Mouse (Mus musculus) liver, postnatal 0 days (tissue): ENCODE measurements at regions not wholly inside any gene's neighbourhood (a gene's known extent, or its start where the extent isn't known, plus 50 kb on each side); places are given as distances from the start of the nearest gene placed in this dataset.

Source experiments
- ATAC-seq: fragments of 200-750 bp; cut with Nextera tagmentation; 2 replicates; pipeline ENCODE4 v1.8.0; 2017; ENCODE audit warnings: mild to moderate bottlenecking, moderate library complexity
- DNase-seq: peaks from one replicate; pipeline ENCODE4 v3.0.0-alpha.2; 2016
- H3K27ac ChIP-seq: fragments of 300-500 bp; sonication (generic); 2 replicates; pipeline ENCODE4 v1.5.1; 2014; ENCODE audit warnings: antibody characterized with exemption, moderate library complexity, mild to moderate bottlenecking, low read depth
- H3K27me3 ChIP-seq: fragments of 300-500 bp; sonication (generic); 2 replicates; pipeline ENCODE4 v1.6.1; 2014; ENCODE audit warnings: low read length, control low read depth, mixed read lengths; ENCODE audit not compliant: insufficient read depth
- H3K36me3 ChIP-seq: fragments of 300-500 bp; sonication (generic); replicated peaks from 2 replicates; pipeline ENCODE4 v1.6.1; 2014; ENCODE audit warnings: mild to moderate bottlenecking, control low read depth, low read length, moderate library complexity, mixed read lengths; ENCODE audit not compliant: insufficient read depth
- H3K4me1 ChIP-seq: fragments of 300-500 bp; sonication (generic); 2 replicates; pipeline ENCODE4 v1.6.1; 2014; ENCODE audit warnings: antibody characterized with exemption, mild to moderate bottlenecking, control low read depth; ENCODE audit not compliant: insufficient read depth
- H3K4me2 ChIP-seq: fragments of 300-500 bp; sonication (generic); 2 replicates; pipeline ENCODE4 v1.6.1; 2014; ENCODE audit warnings: low read depth, mild to moderate bottlenecking, low read length, moderate library complexity, mixed read lengths
- H3K4me3 ChIP-seq: fragments of 300-500 bp; sonication (generic); 2 replicates; pipeline ENCODE4 v1.5.1; 2014; ENCODE audit warnings: low read depth, low read length
- H3K9ac ChIP-seq: fragments of 300-500 bp; sonication (generic); replicated peaks from 2 replicates; pipeline ENCODE4 v1.6.1; 2014; ENCODE audit warnings: mild to moderate bottlenecking, moderate library complexity
- H3K9me3 ChIP-seq: fragments of 300-500 bp; sonication (generic); 2 replicates; pipeline ENCODE4 v1.6.1; 2016; ENCODE audit warnings: mild to moderate bottlenecking, control low read depth, low read length, mixed read lengths
- CTCF ChIP-seq: sonication (generic); IDR thresholded peaks from 2 replicates; pipeline ENCODE4 v1.5.1; 2016; ENCODE audit warnings: antibody characterized with exemption, low read depth
- EP300 ChIP-seq: IDR thresholded peaks from 2 replicates; pipeline ENCODE4 v1.6.1; 2016; ENCODE audit warnings: antibody characterized with exemption, low read depth, mild to moderate bottlenecking
- WGBS: fragments of 180-500 bp; shearing (Covaris S2); extraction: QIAGEN DNeasy Blood & Tissue Kit; methylation state at CpG from one replicate; pipeline ENCODE4 v1.1.7; 2014; ENCODE audit not compliant: insufficient replicate concordance; 5-methylcytosine and 5-hydroxymethylcytosine counted together

DNA sequence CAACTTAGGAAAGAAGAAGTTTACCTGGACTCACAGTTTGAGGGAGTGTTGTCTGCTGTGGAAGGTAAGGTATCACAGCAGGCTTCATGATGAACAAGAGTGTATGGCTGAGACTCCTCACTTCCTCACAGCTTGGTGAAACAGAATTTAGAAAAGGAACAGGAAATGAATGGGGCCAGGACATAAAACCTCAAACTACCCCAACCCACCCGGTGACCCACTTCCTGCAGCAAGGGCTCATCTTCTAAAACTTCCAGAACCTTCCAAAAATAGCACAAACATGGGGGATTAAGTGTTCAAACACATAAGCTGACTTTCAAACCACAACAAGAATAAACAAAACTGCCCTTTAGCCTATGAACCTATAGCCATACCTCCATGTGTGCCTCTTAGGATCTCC lies 229.9 kb downstream of the Pik3r1 start:
- Histone ChIP-seq H3K9ac (no peak overlapping the region), H3K4me1 (peaks cover 32% of the 10 kb centered on the region), H3K27ac (no peak overlapping the region), H3K4me3 (no peak overlapping the region), H3K9me3 (no peaks in the 10 kb centered on the region), H3K27me3 (no peaks in the 10 kb centered on the region), H3K4me2 (no peak overlapping the region), H3K36me3 (no peaks in the 10 kb centered on the region)
- ATAC-seq (no peak), DNase-seq (no peak)
- TF ChIP-seq EP300 (no peak), CTCF (no peak)
- WGBS: 26% methylated on average over 1 of the region's 1 CpGs

DNA sequence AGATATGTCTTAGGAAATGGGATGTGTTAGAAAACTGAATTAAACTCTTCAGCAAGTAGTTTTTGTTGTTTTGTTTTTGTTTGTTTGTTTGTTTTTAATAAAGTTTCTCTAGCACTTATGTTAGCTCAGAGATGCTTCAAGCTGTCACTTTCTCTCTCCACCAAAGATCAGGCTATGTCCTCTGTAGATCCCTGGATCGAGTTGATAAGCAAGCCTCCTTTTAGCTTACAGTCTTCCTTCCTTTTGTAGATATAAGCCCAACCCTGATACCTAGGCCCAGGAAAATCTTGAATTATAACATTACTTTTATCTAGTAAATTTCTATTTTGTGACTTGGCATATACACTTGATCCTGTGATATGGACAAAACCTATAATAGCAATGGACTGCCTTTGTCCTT lies 232.0 kb downstream of the Pik3r1 start:
- Histone ChIP-seq H3K27ac (no peak overlapping the region), H3K9me3 (no peaks in the 10 kb centered on the region), H3K4me3 (no peak overlapping the region), H3K9ac (no peak overlapping the region), H3K36me3 (no peaks in the 10 kb centered on the region), H3K4me1 (peaks cover 25% of the 10 kb centered on the region), H3K4me2 (no peak overlapping the region), H3K27me3 (no peaks in the 10 kb centered on the region)
- 59% methylated on average over 1 of the region's 1 CpGs for WGBS
- TF ChIP-seq CTCF: no peak
- DNase-seq: no peak
- no peak for ATAC-seq

DNA sequence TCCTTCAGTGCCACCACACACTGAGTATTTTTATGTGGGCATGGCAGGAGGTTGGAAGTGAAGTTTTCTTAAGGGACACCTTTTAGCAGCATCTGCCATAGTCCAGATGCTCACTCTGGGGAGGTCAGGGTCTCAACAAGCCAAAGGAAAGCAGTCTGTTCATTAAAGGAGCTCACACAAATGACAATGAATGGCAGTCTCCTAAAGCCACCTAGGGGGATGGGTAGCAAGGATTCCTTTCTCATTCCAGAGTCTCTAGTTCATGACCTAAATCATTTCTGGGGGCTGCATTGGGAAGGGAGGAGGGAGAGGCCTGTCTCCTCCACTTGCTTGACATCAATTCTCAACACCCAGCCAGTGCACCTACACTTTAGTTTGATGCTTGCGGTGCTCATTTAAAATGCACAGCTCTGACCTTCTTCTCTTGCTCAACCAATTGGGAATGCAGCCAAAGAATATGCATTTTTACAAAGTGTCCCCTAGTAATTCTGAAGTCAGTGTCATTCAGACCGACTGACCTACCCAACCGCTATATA lies 232.6 kb downstream of the Pik3r1 start:
- H3K4me1 ChIP-seq: peaks cover 18% of the 10 kb centered on the region
- no peaks in the 10 kb centered on the region for H3K9me3 ChIP-seq
- H3K27me3 ChIP-seq: no peaks in the 10 kb centered on the region
- no peak overlapping the region for H3K4me3 ChIP-seq
- H3K9ac ChIP-seq: no peak overlapping the region
- WGBS: 83% methylated on average over 3 of the region's 3 CpGs
- no peak for ATAC-seq
- H3K4me2 ChIP-seq: no peak overlapping the region
- H3K36me3 ChIP-seq: no peaks in the 10 kb centered on the region
- TF ChIP-seq EP300 (no peak), CTCF (no peak)
- DNase-seq: no peak
- no peak overlapping the region for H3K27ac ChIP-seq

GRCm38 (mm10) chr13:101534490-101534889 lies 233.5 kb downstream of the Pik3r1 start:
- Histone ChIP-seq H3K36me3 (no peaks in the 10 kb centered on the region), H3K9me3 (no peaks in the 10 kb centered on the region), H3K4me2 (no peak overlapping the region), H3K27ac (no peak overlapping the region), H3K9ac (no peak overlapping the region), H3K27me3 (no peaks in the 10 kb centered on the region), H3K4me1 (peaks cover 11% of the 10 kb centered on the region), H3K4me3 (no peak overlapping the region)
- WGBS: 82% methylated on average over 6 of the region's 6 CpGs
- ATAC-seq (no peak), DNase-seq (no peak)
- TF ChIP-seq CTCF (no peak), EP300 (no peak)

- no peaks in the 10 kb centered on the region for H3K36me3 ChIP-seq
- no peak overlapping the region for H3K27ac ChIP-seq
- WGBS: 73% methylated on average over 4 of the region's 4 CpGs
- no peak for ATAC-seq
- H3K27me3 ChIP-seq: no peaks in the 10 kb centered on the region
- DNase-seq: no peak
- H3K9ac ChIP-seq: no peak overlapping the region
- TF ChIP-seq EP300 (no peak), CTCF (no peak)
- no peak overlapping the region for H3K4me2 ChIP-seq
- no peaks in the 10 kb centered on the region for H3K4me1 ChIP-seq
- no peaks in the 10 kb centered on the region for H3K9me3 ChIP-seq
- H3K4me3 ChIP-seq: no peak overlapping the region
These were observed 235.1 kb downstream of the Pik3r1 start for GRCm38 (mm10) chr13:101532913-101533312.

- no peak for ATAC-seq
- H3K4me3 ChIP-seq: no peak overlapping the region
- no peaks in the 10 kb centered on the region for H3K27me3 ChIP-seq
- no peaks in the 10 kb centered on the region for H3K4me1 ChIP-seq
- no peaks in the 10 kb centered on the region for H3K9me3 ChIP-seq
- no peak overlapping the region for H3K27ac ChIP-seq
- H3K36me3 ChIP-seq: no peaks in the 10 kb centered on the region
- H3K4me2 ChIP-seq: no peak overlapping the region
- TF ChIP-seq EP300 (no peak), CTCF (no peak)
- no peak for DNase-seq
- 77% methylated on average over 5 of the region's 5 CpGs for WGBS
- no peak overlapping the region for H3K9ac ChIP-seq
These were observed 240.3 kb downstream of the Pik3r1 start for GRCm38 (mm10) chr13:101527691-101528090.

DNA sequence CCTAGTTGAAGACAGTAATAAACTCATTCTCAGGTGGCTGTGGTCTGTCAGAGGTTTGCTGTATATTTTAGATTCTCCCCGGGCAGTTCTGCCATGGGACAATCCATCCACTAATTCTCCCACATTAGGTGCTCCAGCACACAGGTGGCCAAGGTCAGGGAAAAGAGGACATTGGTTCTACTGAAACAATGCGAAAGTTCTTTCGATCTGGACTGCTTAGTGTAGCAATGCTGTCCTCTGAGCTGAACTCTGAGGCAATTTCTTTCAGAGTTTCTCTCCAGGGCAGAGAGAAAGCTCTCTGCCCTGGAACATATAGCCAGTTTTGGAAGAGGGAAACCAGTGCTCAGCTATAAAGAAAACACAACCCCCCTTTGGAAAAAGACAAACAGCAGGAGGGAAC lies 243.2 kb downstream of the Pik3r1 start:
- no peak overlapping the region for H3K9ac ChIP-seq
- H3K4me1 ChIP-seq: no peaks in the 10 kb centered on the region
- H3K36me3 ChIP-seq: no peaks in the 10 kb centered on the region
- no peak for ATAC-seq
- no peak overlapping the region for H3K4me3 ChIP-seq
- H3K9me3 ChIP-seq: no peaks in the 10 kb centered on the region
- 78% methylated on average over 3 of the region's 3 CpGs for WGBS
- H3K4me2 ChIP-seq: no peak overlapping the region
- no peak for DNase-seq
- no peak for TF ChIP-seq EP300
- no peak for TF ChIP-seq CTCF
- H3K27ac ChIP-seq: no peak overlapping the region
- H3K27me3 ChIP-seq: no peaks in the 10 kb centered on the region
